Mouse (Mus musculus) heart, embryonic 13.5 days (tissue): Measurements from ENCODE around the gene Egfl7. TPM values are rescaled to one million over a fixed set of nuclear protein-coding genes. Genes with fewer than 3 reads are reported as not detected.

Experiments used
- ATAC-seq: fragments of 200-750 bp; cut with Nextera tagmentation; 2 replicates; pipeline ENCODE4 v1.8.0; 2017; ENCODE audit warnings: moderate TSS enrichment; ENCODE audit not compliant: insufficient number of reproducible peaks, low FRiP score, low TSS enrichment; ENCODE audit errors: extremely low read depth
- H3K27ac ChIP-seq: fragments of 300-500 bp; sonication (generic); replicated peaks from 2 replicates; pipeline ENCODE4 v1.5.1; 2015; ENCODE audit warnings: moderate library complexity, mild to moderate bottlenecking, inconsistent platforms
- H3K27me3 ChIP-seq: fragments of 300-500 bp; sonication (generic); replicated peaks from 2 replicates; pipeline ENCODE4 v1.6.1; 2015; ENCODE audit warnings: mild to moderate bottlenecking, inconsistent platforms
- H3K36me3 ChIP-seq: fragments of 300-500 bp; sonication (generic); 2 replicates; pipeline ENCODE4 v1.6.1; 2015; ENCODE audit warnings: mild to moderate bottlenecking, inconsistent platforms
- H3K4me1 ChIP-seq: fragments of 300-500 bp; sonication (generic); 2 replicates; pipeline ENCODE4 v1.6.1; 2015; ENCODE audit warnings: inconsistent platforms
- H3K4me2 ChIP-seq: fragments of 300-500 bp; sonication (generic); 2 replicates; pipeline ENCODE4 v1.6.1; 2015; ENCODE audit warnings: inconsistent platforms, mild to moderate bottlenecking, moderate library complexity
- H3K4me3 ChIP-seq: fragments of 300-500 bp; sonication (generic); 2 replicates; pipeline ENCODE4 v1.5.1; 2015; ENCODE audit warnings: moderate library complexity, mild to moderate bottlenecking, inconsistent platforms
- H3K9ac ChIP-seq: fragments of 300-500 bp; sonication (generic); 2 replicates; pipeline ENCODE4 v1.6.1; 2015; ENCODE audit warnings: inconsistent platforms, mild to moderate bottlenecking, moderate library complexity
- H3K9me3 ChIP-seq: fragments of 300-500 bp; sonication (generic); 2 replicates; pipeline ENCODE4 v1.6.1; 2016; ENCODE audit warnings: inconsistent platforms
- WGBS: fragments of 180-500 bp; shearing (Covaris S2); methylation state at CpG from one replicate; pipeline ENCODE4 v1.1.7; 2015; ENCODE audit warnings: mixed read lengths; 5-methylcytosine and 5-hydroxymethylcytosine counted together
- polyA plus RNA-seq: library from polyadenylated mRNA; unstranded; fragments of >200 nt; fragmentation: Nextera tagmentation; extraction: Ambion mirVana; gene quantifications from 2 replicates; pipeline ENCODE4 v1.2.1, GENCODE M21; 2015

Egfl7 gene
- polyA plus RNA-seq, 1 experiment from 2014 or later = 170 TPM

DNA sequence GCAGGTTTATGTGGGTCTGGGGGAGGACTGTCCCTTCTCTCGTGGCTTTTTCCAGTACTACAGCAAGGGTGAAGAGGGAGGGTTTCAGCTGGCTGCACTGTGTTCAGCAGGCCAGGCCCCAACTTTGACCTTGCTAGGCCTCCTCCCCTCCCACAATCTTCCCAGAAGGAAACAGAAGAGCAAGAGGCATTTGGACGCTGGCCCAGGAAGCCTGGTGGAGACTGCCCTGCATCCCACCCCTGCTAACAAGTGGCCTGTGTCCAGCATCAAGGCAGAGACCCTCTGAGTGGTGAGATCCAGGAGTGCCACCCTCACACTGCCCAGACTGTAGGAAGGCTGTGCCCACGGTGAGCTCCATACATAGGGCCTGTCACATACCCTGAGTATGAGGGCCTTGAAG, 35.5 kb upstream of the Egfl7 start:
- H3K9ac ChIP-seq = peak overlapping the region; percentile 33; the same call in 1 of the 2 replicates
- ATAC-seq = no peak; the same call in 1 of the 2 replicates
- peak overlapping the region; percentile 61 for H3K27ac ChIP-seq

DNA sequence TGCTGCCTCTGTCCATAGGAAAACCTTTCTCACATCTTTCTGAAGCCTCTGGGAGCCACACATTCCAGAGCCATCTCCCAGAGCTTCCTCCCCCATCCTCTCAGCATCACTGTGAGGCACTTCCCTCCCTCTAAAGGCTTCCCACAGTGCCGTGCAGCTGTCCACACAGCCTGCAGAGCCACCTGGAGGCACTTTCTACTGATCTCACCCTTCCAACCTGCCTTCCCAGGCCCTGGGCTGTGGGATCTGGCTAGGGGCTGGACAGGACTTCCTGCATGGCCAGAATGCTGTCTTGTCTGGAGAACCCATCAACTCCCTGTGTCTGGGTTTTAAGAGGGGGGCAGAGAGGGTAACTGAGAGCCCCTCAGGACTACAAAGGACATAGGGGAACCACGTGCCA, 32.3 kb upstream of the Egfl7 start:
- Histone ChIP-seq H3K9me3 (no peaks in the 10 kb centered on the region), H3K9ac (no peak overlapping the region; the same call in 1 of the 2 replicates), H3K27ac (no peak overlapping the region), H3K4me3 (no peak overlapping the region), H3K4me2 (no peak overlapping the region), H3K27me3 (no peaks in the 10 kb centered on the region), H3K36me3 (no peaks in the 10 kb centered on the region), H3K4me1 (peaks cover 58% of the 10 kb centered on the region)
- ATAC-seq = no peak
- 32% methylated on average over 2 of the region's 2 CpGs for WGBS

More for the DNA sequence above, 35.5 kb upstream of the Egfl7 start:
- Histone ChIP-seq H3K4me2 (no peak overlapping the region), H3K4me1 (peaks cover 38% of the 10 kb centered on the region), H3K9me3 (no peaks in the 10 kb centered on the region), H3K36me3 (no peaks in the 10 kb centered on the region), H3K27me3 (no peaks in the 10 kb centered on the region; the same call in 1 of the 2 replicates), H3K4me3 (no peak overlapping the region)
- 24% methylated on average over 3 of the region's 3 CpGs for WGBS

DNA sequence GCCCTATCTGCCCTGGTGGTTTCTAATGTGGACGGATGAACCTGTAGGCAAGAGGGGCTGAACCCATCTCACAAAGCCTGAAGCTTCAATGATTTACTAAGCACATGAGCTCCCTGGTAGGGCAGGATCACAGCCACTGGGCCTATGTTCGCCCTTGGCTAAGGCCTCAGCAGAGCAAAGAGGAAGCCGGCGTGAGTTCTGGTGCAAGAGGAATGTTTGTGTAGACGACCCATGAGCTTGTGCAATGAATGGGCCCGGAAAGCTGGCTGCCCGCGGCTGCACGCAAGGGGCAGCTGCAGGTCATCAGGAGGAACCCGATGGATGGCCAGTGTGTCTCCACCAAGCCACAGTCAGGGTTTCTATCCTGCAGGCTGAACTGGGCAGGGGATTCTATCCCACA, 30.0 kb upstream of the Egfl7 start:
- no peak for ATAC-seq
- H3K4me3 ChIP-seq = no peak overlapping the region
- no peaks in the 10 kb centered on the region for H3K36me3 ChIP-seq
- 58% methylated on average over 10 of the region's 10 CpGs for WGBS
- no peaks in the 10 kb centered on the region for H3K27me3 ChIP-seq
- peak overlapping the region; percentile 22; the same call in 1 of the 2 replicates for H3K27ac ChIP-seq
- H3K9ac ChIP-seq = 0 out of 2 replicates have a peak overlapping the region, but pooled peaks have one; percentile 1
- H3K9me3 ChIP-seq = no peaks in the 10 kb centered on the region
- H3K4me2 ChIP-seq = no peak overlapping the region
- H3K4me1 ChIP-seq = peaks cover 39% of the 10 kb centered on the region

DNA sequence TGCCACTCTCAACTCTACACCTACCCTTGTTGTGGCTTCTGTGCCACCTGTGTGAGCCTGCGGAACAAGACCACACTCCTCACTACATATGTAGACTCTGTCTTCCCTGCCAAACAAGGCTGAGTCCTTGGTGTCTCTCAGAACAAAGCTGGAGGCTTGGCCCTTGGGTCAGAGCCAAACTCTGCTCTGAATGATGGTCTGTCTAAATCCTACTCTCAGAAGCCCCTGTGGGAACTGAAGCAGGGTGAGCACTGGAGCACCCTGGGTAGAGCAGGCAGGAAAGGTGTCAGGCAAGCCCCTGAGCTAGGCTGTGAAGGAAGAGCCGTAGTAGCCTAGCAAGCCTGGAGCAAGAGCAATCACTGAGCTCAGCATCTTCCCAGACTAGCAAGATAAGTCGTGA, 29.6 kb upstream of the Egfl7 start:
- Histone ChIP-seq H3K4me3 (no peak overlapping the region), H3K4me1 (peaks cover 43% of the 10 kb centered on the region), H3K36me3 (no peaks in the 10 kb centered on the region), H3K9ac (0 out of 2 replicates have a peak overlapping the region, but pooled peaks have one; percentile 1), H3K27ac (peak overlapping the region; percentile 22; the same call in 1 of the 2 replicates), H3K27me3 (no peaks in the 10 kb centered on the region), H3K4me2 (no peak overlapping the region), H3K9me3 (no peaks in the 10 kb centered on the region)
- 37% methylated on average over 3 of the region's 3 CpGs for WGBS
- no peak for ATAC-seq

DNA sequence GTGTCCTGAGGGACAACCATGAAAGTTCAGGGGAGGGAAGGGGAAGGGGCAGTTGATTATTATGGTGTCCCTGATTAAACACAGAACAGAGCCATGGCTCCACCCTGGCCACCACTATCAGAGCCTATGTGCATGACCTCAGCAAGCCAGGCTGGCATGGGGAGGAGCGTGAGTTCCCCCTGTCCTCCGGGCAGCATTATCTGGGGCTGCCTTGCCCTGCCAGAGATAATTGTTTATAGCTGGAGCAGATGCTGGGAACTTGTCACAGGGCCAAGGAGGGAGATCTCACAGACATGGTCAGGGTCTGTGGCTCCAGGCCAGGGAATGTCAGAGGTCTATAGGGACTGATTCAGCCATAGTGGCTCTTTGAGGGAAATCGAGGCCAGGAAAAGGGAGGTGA, 29.0 kb upstream of the Egfl7 start:
- ATAC-seq = no peak
- Histone ChIP-seq H3K4me3 (no peak overlapping the region), H3K27ac (peak overlapping the region; percentile 25; the same call in 1 of the 2 replicates), H3K27me3 (no peaks in the 10 kb centered on the region), H3K4me2 (no peak overlapping the region), H3K9ac (no peak overlapping the region), H3K4me1 (peaks cover 49% of the 10 kb centered on the region), H3K9me3 (no peaks in the 10 kb centered on the region), H3K36me3 (no peaks in the 10 kb centered on the region)
- 36% methylated on average over 3 of the region's 3 CpGs for WGBS

DNA sequence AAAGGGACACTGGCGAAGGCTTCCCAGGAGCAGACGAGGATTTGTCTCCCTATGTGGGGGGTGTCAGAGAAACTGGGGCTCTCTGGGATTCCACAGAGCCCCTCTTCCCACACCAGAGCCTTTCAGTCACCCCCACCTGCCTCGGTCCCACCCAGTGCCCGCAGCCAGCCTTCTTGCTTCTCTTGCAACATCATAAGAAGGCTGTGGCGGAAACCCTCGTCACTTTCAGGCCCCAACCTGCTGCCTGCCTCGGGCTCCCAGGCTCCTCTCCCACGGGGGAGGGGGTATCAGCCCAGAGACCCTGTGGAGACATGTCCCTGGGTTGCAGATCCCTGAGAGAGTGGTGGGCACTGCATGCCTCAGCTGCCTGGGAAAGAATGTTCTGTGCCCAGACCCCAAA, 28.4 kb upstream of the Egfl7 start:
- Histone ChIP-seq H3K36me3 (no peaks in the 10 kb centered on the region), H3K9me3 (no peaks in the 10 kb centered on the region), H3K4me2 (no peak overlapping the region), H3K27me3 (no peaks in the 10 kb centered on the region), H3K4me1 (peaks cover 55% of the 10 kb centered on the region), H3K9ac (no peak overlapping the region), H3K27ac (peak overlapping the region; percentile 25; the same call in 1 of the 2 replicates), H3K4me3 (no peak overlapping the region)
- ATAC-seq = no peak
- WGBS = 72% methylated on average over 8 of the region's 8 CpGs

DNA sequence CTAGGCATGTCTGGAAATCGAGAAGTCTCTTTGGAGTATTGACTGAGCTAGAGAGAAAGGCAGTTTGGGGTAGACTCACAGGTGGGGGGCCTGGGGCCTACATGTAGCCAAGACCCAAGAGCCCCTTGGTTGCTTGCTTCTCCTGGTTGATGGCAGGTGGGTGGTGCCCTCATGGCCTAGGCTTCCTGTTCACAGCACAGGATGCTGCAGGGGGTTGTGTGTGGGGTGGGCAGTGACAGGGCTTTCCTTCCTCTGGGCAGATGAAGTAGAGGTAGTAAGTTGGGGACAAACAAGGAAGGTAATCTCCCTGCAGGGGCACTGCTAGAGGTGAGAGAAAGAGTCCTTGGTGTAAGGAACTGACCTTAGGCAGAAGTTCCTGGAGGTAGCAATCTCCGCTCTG, 27.7 kb upstream of the Egfl7 start:
- Histone ChIP-seq H3K36me3 (no peaks in the 10 kb centered on the region), H3K9me3 (no peaks in the 10 kb centered on the region), H3K27me3 (no peaks in the 10 kb centered on the region), H3K27ac (no peak overlapping the region), H3K9ac (no peak overlapping the region), H3K4me2 (no peak overlapping the region), H3K4me1 (peaks cover 59% of the 10 kb centered on the region), H3K4me3 (no peak overlapping the region)
- no peak for ATAC-seq
- 79% methylated on average over 2 of the region's 2 CpGs for WGBS

DNA sequence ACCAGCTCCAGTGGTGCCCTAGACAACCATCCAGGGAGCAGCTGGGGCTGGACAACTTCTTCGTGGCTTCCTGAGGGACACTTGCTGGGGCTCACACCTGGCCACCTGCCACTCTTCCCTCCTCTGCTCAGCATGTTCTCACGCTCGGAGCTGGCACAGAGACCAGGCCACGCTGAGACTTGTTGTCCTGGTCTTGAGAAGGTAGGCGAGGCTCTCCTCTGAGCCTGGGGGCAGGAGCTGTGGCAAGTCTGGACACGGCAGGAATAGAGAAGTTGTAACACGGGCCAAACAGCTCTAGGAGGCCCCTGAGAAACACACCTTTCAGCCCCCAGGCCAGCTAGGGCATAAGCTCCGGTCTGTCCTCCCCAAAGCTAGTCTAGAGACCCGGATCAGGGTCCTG, 25.9 kb upstream of the Egfl7 start:
- H3K4me3 ChIP-seq = no peak overlapping the region
- no peak for ATAC-seq
- WGBS = 79% methylated on average over 9 of the region's 9 CpGs
- no peaks in the 10 kb centered on the region for H3K27me3 ChIP-seq
- no peak overlapping the region for H3K27ac ChIP-seq
- no peak overlapping the region for H3K4me2 ChIP-seq
- H3K9me3 ChIP-seq = no peaks in the 10 kb centered on the region
- H3K9ac ChIP-seq = no peak overlapping the region
- peaks cover 56% of the 10 kb centered on the region for H3K4me1 ChIP-seq
- H3K36me3 ChIP-seq = no peaks in the 10 kb centered on the region

DNA sequence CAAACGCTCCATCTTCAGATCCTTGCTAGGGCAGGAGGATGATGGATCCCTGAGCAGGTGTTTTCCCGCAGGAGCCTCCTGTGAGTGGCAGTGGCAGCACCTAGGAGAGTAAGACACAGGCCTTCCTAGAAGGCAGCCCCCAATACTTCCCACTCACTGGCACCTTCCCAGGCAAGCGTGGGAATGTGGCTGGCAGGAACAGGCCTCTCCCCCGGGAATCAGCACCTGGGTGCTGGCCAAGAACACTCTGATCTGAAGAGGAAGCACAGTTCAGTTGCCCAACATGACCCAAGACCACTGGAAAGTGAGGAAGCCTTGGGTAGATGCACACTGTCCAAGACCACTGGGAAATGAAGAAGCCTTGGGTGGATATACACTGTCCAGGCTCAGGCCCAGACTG, 24.7 kb upstream of the Egfl7 start:
- no peaks in the 10 kb centered on the region for H3K27me3 ChIP-seq
- H3K36me3 ChIP-seq = no peaks in the 10 kb centered on the region
- no peak overlapping the region for H3K4me3 ChIP-seq
- 60% methylated on average over 4 of the region's 4 CpGs for whole genome bisulfite sequencing
- no peak overlapping the region for H3K9ac ChIP-seq
- peaks cover 47% of the 10 kb centered on the region for H3K4me1 ChIP-seq
- H3K9me3 ChIP-seq = no peaks in the 10 kb centered on the region
- no peak for ATAC-seq
- H3K4me2 ChIP-seq = no peak overlapping the region
- H3K27ac ChIP-seq = no peak overlapping the region

DNA sequence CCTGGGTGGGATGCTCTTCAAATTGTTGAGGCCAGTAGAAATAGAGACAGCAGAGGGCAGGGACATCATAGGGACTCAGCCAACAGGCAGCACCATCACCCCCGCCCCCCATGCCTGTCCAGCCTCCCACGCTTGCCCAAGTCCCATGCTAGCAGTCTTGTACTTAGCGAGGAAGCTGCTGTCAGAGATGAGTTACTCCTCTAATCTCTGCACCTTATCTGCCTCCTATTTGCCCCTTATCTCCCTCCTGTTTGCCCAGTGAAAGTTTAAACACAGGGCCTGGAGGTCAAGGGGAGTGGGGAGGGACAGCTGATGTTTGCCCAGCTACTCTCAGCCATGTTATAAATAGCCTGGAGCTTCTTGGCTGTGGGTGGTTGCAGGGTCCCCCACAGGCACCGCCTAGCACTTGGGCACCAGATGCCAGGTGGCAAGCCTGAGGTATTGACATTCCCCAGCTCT, 23.2 kb upstream of the Egfl7 start:
- WGBS = 11% methylated on average over 4 of the region's 4 CpGs
- Histone ChIP-seq H3K4me2 (peak overlapping the region; percentile 10; the same call in 1 of the 2 replicates), H3K4me1 (peaks cover 40% of the 10 kb centered on the region), H3K27ac (peak overlapping the region; percentile 51), H3K9me3 (no peaks in the 10 kb centered on the region), H3K27me3 (no peaks in the 10 kb centered on the region), H3K9ac (no peak overlapping the region), H3K4me3 (no peak overlapping the region), H3K36me3 (no peaks in the 10 kb centered on the region)
- no peak for ATAC-seq

DNA sequence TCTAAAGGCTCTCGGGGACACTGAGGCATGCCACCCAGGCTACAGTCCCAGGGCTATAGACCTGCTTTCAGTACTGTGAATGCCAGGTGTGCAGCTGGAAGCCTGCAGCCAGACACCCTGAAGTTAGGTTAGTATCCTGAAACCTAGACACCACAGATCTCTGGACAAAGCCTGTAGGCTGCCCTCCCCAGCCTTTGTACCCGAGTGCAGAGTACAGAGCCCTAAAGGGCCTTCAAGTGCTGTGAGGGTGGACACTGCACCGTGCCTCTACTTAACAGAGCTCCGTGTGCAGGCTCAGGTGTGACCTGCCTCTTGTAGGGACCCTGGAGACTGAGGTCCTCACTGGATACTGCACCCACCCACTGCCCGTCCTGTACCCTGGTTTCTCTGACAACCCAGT, 19.3 kb upstream of the Egfl7 start:
- Histone ChIP-seq H3K9ac (no peak overlapping the region), H3K4me3 (no peak overlapping the region), H3K27me3 (no peaks in the 10 kb centered on the region), H3K4me1 (peaks cover 27% of the 10 kb centered on the region), H3K27ac (no peak overlapping the region), H3K4me2 (no peak overlapping the region), H3K36me3 (no peaks in the 10 kb centered on the region), H3K9me3 (no peaks in the 10 kb centered on the region)
- no peak for ATAC-seq
- 69% methylated on average over 5 of the region's 5 CpGs for WGBS

DNA sequence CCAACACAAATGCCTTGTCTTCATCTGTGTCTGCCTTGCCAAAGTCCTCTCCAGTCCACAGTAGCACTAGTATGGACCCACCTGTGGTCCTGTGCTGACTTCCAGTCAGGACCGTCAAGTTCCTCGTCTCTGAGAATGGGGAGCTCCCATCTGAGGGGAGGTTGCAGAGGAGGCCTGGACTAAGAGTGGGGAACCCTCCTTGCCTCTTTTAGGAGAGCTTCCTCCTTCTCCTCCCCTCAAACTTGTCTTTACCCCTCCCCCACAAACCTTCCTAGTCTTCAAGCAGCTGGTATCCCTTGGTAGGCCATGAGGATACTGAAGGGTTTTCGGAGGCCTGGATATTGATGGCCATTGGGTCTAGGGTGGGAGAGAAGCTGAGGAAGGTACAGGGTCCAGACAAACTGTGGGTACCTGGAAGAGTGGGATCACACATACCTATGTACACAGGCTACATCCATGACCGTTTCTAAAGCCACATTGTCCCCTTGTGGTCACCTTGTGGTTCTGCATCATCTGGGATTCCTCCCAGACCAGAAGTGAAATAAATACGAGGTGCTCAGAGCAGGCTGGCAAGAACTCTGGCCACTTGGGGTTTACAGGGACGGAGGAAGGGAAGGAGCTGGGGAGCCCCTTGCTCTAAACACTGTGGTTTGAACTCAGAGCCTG, 18.3 kb upstream of the Egfl7 start:
- H3K9me3 ChIP-seq = no peaks in the 10 kb centered on the region
- H3K27ac ChIP-seq = no peak overlapping the region
- H3K4me1 ChIP-seq = peaks cover 23% of the 10 kb centered on the region
- 0 out of 2 replicates have a peak, but pooled peaks have one; percentile 3 for ATAC-seq
- H3K36me3 ChIP-seq = no peaks in the 10 kb centered on the region
- WGBS = 40% methylated on average over 6 of the region's 6 CpGs
- no peaks in the 10 kb centered on the region for H3K27me3 ChIP-seq
- no peak overlapping the region for H3K4me2 ChIP-seq
- H3K4me3 ChIP-seq = no peak overlapping the region
- H3K9ac ChIP-seq = 0 out of 2 replicates have a peak overlapping the region, but pooled peaks have one; percentile 16
